Mouse (Mus musculus) lung, postnatal 0 days (tissue): ENCODE results near the gene Tyro3.

Experiments used
- CTCF ChIP-seq: IDR thresholded peaks from 2 replicates; pipeline ENCODE4 v1.5.1; 2016; ENCODE audit warnings: antibody characterized with exemption, mild to moderate bottlenecking
- EP300 ChIP-seq: IDR thresholded peaks from 2 replicates; pipeline ENCODE4 v1.6.1; 2016; ENCODE audit warnings: antibody characterized with exemption, mild to moderate bottlenecking, control low read depth

- peak; percentile 79 for TF ChIP-seq CTCF
- TF ChIP-seq EP300 = 0 out of 2 replicates have a peak, but pooled peaks have one; percentile 19
Observed at GRCm38 (mm10) chr2:119798246-119798927, 854 bp downstream of the Tyro3 start.
